Mouse (Mus musculus) forebrain, embryonic 15.5 days (tissue): ENCODE measurements around the gene Cox18. TPM values are rescaled to one million over a fixed set of nuclear protein-coding genes. Genes with fewer than 3 reads are reported as not detected.

Experiments
- ATAC-seq: fragments of 200-750 bp; cut with Nextera tagmentation; replicated peaks from 2 replicates; pipeline ENCODE4 v1.8.0; 2017; ENCODE audit warnings: mild to moderate bottlenecking, moderate TSS enrichment, moderate library complexity
- H3K27ac ChIP-seq: fragments of 300-500 bp; sonication (generic); replicated peaks from 2 replicates; pipeline ENCODE4 v1.5.1; 2015; ENCODE audit warnings: mild to moderate bottlenecking, inconsistent platforms
- H3K27me3 ChIP-seq: fragments of 300-500 bp; sonication (generic); 2 replicates; pipeline ENCODE4 v1.6.1; 2015; ENCODE audit warnings: inconsistent platforms
- H3K36me3 ChIP-seq: fragments of 300-500 bp; sonication (generic); 2 replicates; pipeline ENCODE4 v1.6.1; 2015; ENCODE audit warnings: mild to moderate bottlenecking, inconsistent platforms
- H3K4me1 ChIP-seq: fragments of 300-500 bp; sonication (generic); 2 replicates; pipeline ENCODE4 v1.6.1; 2015; ENCODE audit warnings: inconsistent platforms
- H3K4me2 ChIP-seq: fragments of 300-500 bp; sonication (generic); replicated peaks from 2 replicates; pipeline ENCODE4 v1.6.1; 2015; ENCODE audit warnings: mild to moderate bottlenecking, inconsistent platforms
- H3K4me3 ChIP-seq: fragments of 300-500 bp; sonication (generic); 2 replicates; pipeline ENCODE4 v1.5.1; 2015; ENCODE audit warnings: mild to moderate bottlenecking, inconsistent platforms
- H3K9ac ChIP-seq: fragments of 300-500 bp; sonication (generic); replicated peaks from 2 replicates; pipeline ENCODE4 v1.6.1; 2015; ENCODE audit warnings: mild to moderate bottlenecking, inconsistent platforms
- H3K9me3 ChIP-seq: fragments of 300-500 bp; sonication (generic); 2 replicates; pipeline ENCODE4 v1.6.1; 2016; ENCODE audit warnings: inconsistent platforms
- WGBS: fragments of 180-500 bp; shearing (Covaris S2); methylation state at CpG from one replicate; pipeline ENCODE4 v1.1.7; 2015; ENCODE audit warnings: mixed read lengths; 5-methylcytosine and 5-hydroxymethylcytosine counted together
- polyA plus RNA-seq: library from polyadenylated mRNA; unstranded; fragments of >200 nt; fragmentation: Nextera tagmentation; extraction: Ambion mirVana; gene quantifications from 2 replicates; pipeline ENCODE4 v1.2.1, GENCODE M21; 2015

Cox18 gene
- polyA plus RNA-seq, 1 experiment from 2014 or later, result 32.7 TPM

DNA sequence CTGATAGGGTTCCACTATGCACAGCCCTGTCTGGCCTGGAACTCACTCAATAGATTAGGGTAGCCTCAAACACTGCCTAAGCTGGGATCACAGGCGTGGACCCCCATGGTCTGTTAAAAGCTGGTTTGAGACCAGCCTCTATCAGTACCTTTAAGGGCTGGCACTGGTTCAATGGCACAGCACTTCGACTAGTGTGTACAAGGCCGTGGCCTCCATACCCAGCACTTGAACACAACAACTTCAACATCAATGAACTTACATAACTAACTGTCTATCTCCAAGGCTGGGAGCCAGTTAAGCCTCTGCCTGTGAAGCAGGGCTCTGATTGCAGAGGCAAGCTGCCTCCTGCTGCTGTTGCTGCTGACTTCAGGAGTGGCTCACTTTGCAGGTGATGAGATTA lies 6.0 kb downstream of the Cox18 start:
- peaks cover 6% of the 10 kb centered on the region for H3K4me1 ChIP-seq
- ATAC-seq, result no peak
- 95% methylated on average over 3 of the region's 3 CpGs for WGBS
- no peak overlapping the region for H3K27ac ChIP-seq
- no peaks in the 10 kb centered on the region for H3K9me3 ChIP-seq
- H3K4me2 ChIP-seq, result no peak overlapping the region
- peaks cover 42% of the 10 kb centered on the region for H3K36me3 ChIP-seq
- no peak overlapping the region for H3K9ac ChIP-seq
- H3K27me3 ChIP-seq, result no peaks in the 10 kb centered on the region
- H3K4me3 ChIP-seq, result no peak overlapping the region

DNA sequence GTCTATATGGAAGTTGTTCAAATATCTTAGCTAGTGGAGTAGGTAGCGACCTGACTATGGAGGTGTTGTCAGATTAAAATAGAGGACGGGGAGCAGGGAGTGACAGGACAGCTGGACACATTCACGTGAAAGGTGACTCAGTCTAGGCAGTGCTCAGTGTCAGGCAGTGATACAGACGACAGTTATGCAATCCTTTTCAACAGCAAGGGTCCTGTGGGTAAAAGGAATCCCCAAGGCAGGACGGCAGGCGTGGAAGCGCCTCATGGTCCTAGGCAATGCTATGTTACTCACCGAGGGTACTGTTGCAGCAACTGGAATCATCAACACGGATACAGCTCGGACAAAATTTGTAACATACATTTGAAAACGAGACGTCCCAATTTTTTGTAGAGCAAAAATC lies 6.6 kb downstream of the Cox18 start:
- no peaks in the 10 kb centered on the region for H3K9me3 ChIP-seq
- no peak overlapping the region for H3K4me3 ChIP-seq
- H3K36me3 ChIP-seq, result peaks cover 42% of the 10 kb centered on the region
- no peak overlapping the region for H3K27ac ChIP-seq
- no peaks in the 10 kb centered on the region for H3K27me3 ChIP-seq
- 95% methylated on average over 12 of the region's 12 CpGs for WGBS
- H3K4me1 ChIP-seq, result 0 out of 2 replicates have a peak, but pooled peaks cover under 1% of the 10 kb centered on the region
- ATAC-seq, result no peak
- H3K4me2 ChIP-seq, result no peak overlapping the region
- no peak overlapping the region for H3K9ac ChIP-seq

DNA sequence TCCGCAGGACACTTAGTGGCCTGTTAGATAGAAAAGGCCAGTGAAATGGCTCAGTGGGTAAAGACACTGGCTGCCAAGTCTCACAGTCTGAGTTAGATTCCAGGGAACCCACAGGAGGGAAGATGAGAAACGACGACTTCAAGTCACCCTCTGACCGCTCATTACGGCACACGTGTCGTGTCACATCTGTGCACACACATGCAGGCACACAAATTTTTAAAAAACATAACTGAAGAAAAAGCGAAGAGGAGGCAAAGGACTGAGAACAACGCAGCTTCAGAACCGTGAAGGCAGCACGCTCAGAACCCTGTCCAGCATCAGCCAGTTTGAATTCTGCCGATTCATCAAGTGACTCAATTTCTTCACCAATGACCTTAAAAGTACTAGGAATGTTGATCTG lies 10.4 kb downstream of the Cox18 start:
- H3K9me3 ChIP-seq, result no peaks in the 10 kb centered on the region
- H3K4me3 ChIP-seq, result no peak overlapping the region
- 96% methylated on average over 12 of the region's 12 CpGs for WGBS

DNA sequence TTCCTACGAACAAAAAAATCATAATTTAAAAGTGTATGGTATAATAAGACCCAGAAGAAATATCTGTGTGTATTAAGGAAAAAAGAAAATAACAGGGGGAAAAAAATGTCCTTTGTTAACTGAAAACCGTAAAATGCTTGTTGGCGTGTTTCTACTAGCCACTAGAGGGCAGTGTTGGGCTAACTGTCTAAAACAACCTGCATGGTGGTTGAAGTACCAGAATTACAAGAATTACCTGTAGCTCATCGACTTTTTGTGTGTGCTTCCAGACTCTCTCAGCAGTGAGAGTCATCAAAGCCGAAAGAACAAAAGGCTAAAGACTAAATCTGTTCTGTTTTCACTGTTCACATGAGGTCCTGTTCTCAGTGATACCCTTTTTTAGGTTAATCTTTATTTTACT lies 20.6 kb downstream of the Cox18 start:
- H3K36me3 ChIP-seq, result no peaks in the 10 kb centered on the region
- no peaks in the 10 kb centered on the region for H3K27me3 ChIP-seq
- no peak overlapping the region for H3K4me2 ChIP-seq
- no peak overlapping the region for H3K9ac ChIP-seq
- H3K27ac ChIP-seq, result no peak overlapping the region
- no peak overlapping the region for H3K4me3 ChIP-seq
- ATAC-seq, result peak; percentile 64
- no peaks in the 10 kb centered on the region for H3K4me1 ChIP-seq
- WGBS, result 23% methylated on average over 5 of the region's 5 CpGs
- H3K9me3 ChIP-seq, result no peaks in the 10 kb centered on the region

More for the DNA sequence above, 10.4 kb downstream of the Cox18 start:
- Histone ChIP-seq H3K9ac (no peak overlapping the region), H3K4me1 (no peaks in the 10 kb centered on the region), H3K27ac (no peak overlapping the region), H3K36me3 (peaks cover 23% of the 10 kb centered on the region), H3K4me2 (no peak overlapping the region), H3K27me3 (no peaks in the 10 kb centered on the region)
- ATAC-seq, result no peak

DNA sequence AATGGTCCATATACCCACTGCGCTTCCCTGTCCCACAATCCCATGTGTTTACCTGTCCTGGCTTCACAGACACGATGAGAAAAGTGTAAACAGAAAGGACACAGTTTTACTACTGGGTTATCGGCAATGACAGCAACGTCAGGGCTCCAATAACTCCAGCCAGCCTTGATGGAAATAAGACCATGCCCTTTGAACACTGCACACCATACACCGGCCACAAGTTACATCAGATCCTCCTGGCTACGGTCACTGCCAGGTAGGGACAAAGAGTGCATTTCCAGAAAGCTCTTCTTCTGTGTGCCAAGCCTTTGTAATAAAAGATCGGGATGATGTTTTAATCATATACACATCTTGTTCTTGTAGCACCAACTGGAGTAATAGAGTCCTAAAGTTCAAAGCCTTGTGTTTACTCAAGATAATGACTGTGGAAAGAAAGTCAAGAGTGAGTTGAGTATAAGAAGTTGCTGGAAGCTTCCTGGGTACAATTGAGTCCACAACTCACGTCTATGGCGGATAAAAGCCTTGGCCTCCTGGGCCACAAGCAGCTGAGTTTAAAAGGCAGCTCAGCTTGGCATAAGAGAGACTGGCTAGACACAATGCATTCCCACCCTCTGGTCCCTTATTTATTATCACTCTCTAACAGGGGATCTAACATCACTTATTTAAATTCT lies 21.2 kb downstream of the Cox18 start:
- Histone ChIP-seq H3K4me2 (no peak overlapping the region), H3K9ac (no peak overlapping the region), H3K27ac (no peak overlapping the region), H3K4me3 (no peak overlapping the region), H3K27me3 (no peaks in the 10 kb centered on the region), H3K9me3 (no peaks in the 10 kb centered on the region), H3K4me1 (no peaks in the 10 kb centered on the region), H3K36me3 (no peaks in the 10 kb centered on the region)
- 83% methylated on average over 9 of the region's 9 CpGs for WGBS
- ATAC-seq, result peak; percentile 26; the same call in 1 of the 2 replicates

DNA sequence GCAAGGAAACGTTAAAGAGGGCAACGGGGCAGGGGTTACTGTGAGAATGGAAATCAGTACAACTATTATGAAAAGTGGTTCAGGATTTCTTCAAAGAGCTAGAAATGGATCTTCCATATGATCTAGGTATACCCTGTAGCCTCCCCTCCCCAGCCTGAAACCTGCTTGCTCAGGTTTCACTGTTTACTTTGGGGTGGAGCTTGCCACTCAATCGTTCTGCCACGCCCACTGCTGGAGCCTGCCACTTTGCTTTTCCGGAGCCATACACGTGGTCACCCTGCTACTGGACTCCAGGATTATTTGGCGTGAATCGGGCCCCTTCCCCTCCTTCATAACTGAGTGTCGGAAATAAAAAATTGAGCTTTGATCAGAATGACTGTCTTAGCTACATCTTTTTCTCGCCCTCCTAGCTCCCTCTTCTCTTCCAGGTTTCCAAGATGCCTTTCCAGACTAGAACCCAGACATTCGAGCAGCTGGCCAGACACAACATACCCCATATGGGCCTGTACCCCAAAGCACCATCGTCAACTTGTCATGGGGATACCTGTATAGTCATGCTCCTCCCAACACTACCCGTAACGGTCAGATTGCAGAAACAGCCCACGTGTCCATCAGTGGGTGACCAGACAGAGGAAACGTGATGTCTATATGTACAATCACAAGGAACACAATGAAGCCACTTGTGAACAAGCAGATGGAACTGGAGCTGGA lies 23.7 kb downstream of the Cox18 start:
- WGBS, result 67% methylated on average over 16 of the region's 16 CpGs
- Histone ChIP-seq H3K27ac (no peak overlapping the region), H3K9me3 (no peaks in the 10 kb centered on the region), H3K4me3 (no peak overlapping the region), H3K27me3 (no peaks in the 10 kb centered on the region), H3K9ac (no peak overlapping the region), H3K4me2 (no peak overlapping the region), H3K4me1 (no peaks in the 10 kb centered on the region), H3K36me3 (no peaks in the 10 kb centered on the region)
- ATAC-seq, result no peak

DNA sequence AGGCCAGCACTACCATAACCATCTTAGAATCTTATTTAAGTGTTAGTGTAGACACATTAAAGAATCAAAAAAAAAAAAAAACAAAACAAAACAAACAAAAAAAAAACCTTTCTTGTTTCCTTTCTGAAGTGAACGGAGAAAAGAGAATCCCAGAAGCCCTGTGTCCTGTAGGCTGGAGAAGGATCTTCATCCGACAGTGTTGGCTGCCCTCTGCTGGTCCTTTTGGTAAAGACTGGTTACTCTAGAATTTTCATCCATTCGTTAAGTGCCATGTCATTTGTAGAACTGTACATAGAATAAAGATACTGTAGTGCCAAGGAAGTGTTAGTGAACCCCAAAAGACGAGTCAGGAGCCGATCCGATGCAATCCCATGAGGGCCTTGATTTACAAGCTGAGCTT lies 29.0 kb downstream of the Cox18 start:
- ATAC-seq, result peak; percentile 87
- H3K4me3 ChIP-seq, result no peak overlapping the region
- H3K27me3 ChIP-seq, result no peaks in the 10 kb centered on the region
- no peak overlapping the region for H3K9ac ChIP-seq
- H3K27ac ChIP-seq, result no peak overlapping the region
- no peaks in the 10 kb centered on the region for H3K9me3 ChIP-seq
- no peak overlapping the region for H3K4me2 ChIP-seq
- H3K4me1 ChIP-seq, result no peaks in the 10 kb centered on the region
- H3K36me3 ChIP-seq, result no peaks in the 10 kb centered on the region
- WGBS, result 28% methylated on average over 6 of the region's 6 CpGs

DNA sequence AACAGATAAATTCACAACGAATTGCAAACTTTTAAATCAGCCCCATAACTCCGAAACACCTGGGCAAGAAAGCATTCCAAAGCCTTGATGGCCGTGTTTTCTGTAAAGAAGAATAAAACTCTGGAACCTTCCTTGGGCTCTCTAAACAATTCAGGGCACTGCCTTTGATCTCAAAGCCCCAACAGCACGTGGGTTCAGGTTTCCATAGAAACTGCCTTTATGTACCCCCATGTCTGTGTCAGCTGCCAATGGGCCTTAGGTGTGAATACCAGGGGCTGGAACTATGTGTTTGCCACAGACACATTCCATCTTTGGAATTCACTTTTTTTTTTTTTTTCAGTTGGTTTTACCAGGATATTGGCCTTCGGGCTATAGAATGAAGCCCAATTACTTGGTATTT lies 41.0 kb downstream of the Cox18 start:
- Histone ChIP-seq H3K9me3 (no peaks in the 10 kb centered on the region), H3K4me2 (no peak overlapping the region), H3K27ac (no peak overlapping the region), H3K4me3 (no peak overlapping the region), H3K9ac (no peak overlapping the region), H3K36me3 (no peaks in the 10 kb centered on the region), H3K4me1 (no peaks in the 10 kb centered on the region), H3K27me3 (no peaks in the 10 kb centered on the region)
- ATAC-seq, result no peak
- 55% methylated on average over 5 of the region's 5 CpGs for WGBS

DNA sequence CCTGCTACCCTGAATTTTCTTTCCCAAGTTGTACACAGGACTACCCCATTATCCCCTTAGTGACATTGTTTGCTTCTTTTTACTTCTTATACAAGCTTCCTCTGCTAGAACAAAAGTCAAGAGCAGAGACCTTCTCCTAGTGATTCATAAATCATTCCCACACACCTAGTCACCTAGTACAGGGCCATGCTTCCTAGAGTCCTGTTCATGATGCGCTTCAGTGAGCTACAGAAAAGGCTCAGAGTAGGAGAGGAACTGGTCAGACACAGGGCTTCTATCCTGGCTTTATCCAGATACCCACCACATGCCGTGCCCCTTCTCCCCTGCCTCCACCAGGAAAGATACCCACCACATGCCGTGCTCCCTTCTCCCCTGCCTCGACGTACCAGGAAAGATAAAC lies 44.7 kb downstream of the Cox18 start:
- Histone ChIP-seq H3K4me2 (no peak overlapping the region), H3K9ac (no peak overlapping the region), H3K4me1 (no peaks in the 10 kb centered on the region), H3K36me3 (no peaks in the 10 kb centered on the region), H3K9me3 (no peaks in the 10 kb centered on the region), H3K27me3 (no peaks in the 10 kb centered on the region), H3K4me3 (no peak overlapping the region), H3K27ac (no peak overlapping the region)
- WGBS, result 94% methylated on average over 5 of the region's 5 CpGs
- no peak for ATAC-seq

DNA sequence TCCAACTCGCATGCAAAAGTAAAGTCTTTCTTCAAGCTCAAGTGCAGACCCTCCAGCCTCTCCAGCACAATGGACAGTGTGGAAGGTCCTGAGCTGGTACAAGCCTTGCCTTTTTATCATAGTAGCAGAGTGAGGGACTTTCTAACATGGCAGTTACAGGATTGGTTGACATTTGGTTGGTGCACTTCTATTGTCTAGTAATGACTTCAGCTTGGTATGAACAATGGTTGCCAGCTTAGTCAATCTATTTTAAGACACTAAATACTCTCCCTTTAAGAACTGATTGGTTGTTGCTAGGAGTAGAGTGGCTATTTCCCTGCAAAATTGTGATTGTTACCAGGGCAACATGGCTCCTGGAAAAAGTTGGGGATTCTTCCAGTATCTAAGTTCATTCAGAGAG lies 45.7 kb downstream of the Cox18 start:
- Histone ChIP-seq H3K36me3 (no peaks in the 10 kb centered on the region), H3K9me3 (no peaks in the 10 kb centered on the region), H3K4me1 (no peaks in the 10 kb centered on the region), H3K4me2 (no peak overlapping the region), H3K27ac (no peak overlapping the region), H3K9ac (no peak overlapping the region), H3K27me3 (no peaks in the 10 kb centered on the region), H3K4me3 (no peak overlapping the region)
- no peak for ATAC-seq
- WGBS, result 78% methylated on average over 1 of the region's 1 CpGs
